Mouse (Mus musculus): ENCODE results near the gene Dock9. TPM values are rescaled to one million over a fixed set of nuclear protein-coding genes. Genes with fewer than 3 reads are reported as not detected.
"Not testable (repeated sequence)": the region's sequence is repeated elsewhere in the genome, so short reads cannot be mapped to it uniquely, and the experiment has no call there.

The Dock9 gene
- polyA plus RNA-seq, 1 experiment from 2014 or later = 6.6 TPM

DNA sequence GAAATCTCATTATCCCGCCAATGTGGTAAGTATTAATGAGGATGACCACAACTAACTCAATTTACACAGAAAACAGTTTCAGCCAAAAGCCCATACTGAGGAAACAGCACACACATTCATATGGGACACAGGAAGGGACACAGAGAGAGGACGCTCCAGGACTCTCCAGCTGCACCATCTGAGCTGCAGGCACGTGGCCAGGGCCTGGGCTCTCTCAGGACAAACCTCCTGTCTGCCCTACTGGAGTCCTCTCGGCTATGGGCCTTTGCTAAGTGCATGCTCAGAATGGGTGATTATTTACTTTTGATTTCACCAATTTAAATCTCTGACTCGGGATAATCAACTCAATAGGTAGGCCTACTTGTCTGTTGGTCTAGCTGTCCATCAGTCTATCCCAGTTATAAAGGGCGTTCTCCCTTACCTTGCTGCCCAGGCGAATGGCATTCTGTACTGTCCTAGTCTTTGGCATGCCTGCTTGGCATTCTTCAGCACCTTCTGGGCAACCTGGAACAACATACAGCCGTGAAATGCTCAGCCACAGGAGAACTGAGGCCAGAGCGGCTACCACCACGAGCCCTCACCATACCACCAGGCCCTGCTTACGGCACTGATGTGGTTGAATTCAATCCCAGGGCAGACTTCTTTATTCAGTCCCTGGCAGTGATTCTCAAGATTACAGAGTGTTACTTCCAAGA, 162.8 kb downstream of the Dock9 start:
- 85% methylated on average over 11 of the region's 11 CpGs for WGBS
- Histone ChIP-seq H3K4me3 (no peak overlapping the region), H3K4me1 (no peaks in the 10 kb centered on the region), H3K27ac (no peak overlapping the region), H3K27me3 (ENCODE audit: insufficient read depth, poor library complexity, severe bottlenecking) (no peaks in the 10 kb centered on the region), H3K36me3 (peaks cover 27% of the 10 kb centered on the region), H3K9me3 (no peaks in the 10 kb centered on the region)
- no peak for DNase-seq (ENCODE audit: low spot score)

DNA sequence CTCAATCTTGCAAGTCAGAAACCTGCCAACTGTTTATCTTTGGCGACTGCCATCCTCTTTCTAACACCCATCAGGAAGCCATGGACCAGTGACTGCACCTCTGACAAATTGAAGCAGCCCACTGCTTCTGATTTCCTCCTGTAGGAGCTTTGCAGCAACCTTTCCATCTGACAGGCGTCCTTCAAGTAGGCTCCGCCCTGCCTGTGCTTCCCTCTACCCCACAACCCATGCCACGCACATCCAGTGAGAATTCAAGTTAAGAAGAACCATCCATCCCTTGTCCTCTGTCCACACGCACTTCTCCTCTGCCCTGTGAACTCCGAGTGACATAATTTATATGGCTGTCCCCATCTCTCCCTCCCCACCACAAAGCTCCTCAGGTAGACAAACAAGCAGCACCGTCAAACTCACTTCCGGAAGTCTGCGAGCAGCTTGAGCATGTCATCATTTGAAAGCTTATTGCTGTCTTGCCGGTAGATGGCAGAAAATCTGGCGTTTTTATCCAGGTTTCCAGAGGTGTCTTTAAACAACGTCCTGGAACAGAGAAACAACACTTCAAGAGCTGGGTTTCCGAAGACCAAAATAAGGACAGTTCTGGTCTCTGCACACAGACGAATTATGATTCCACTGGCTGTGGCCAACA, 163.4 kb downstream of the Dock9 start:
- no peak for DNase-seq (ENCODE audit: low spot score)
- H3K4me1 ChIP-seq = no peaks in the 10 kb centered on the region
- no peaks in the 10 kb centered on the region for H3K9me3 ChIP-seq
- H3K4me3 ChIP-seq = no peak overlapping the region
- 77% methylated on average over 14 of the region's 14 CpGs for WGBS
- no peak overlapping the region for H3K27ac ChIP-seq
- no peaks in the 10 kb centered on the region for H3K27me3 ChIP-seq (ENCODE audit: insufficient read depth, poor library complexity, severe bottlenecking)
- H3K36me3 ChIP-seq = peaks cover 21% of the 10 kb centered on the region

DNA sequence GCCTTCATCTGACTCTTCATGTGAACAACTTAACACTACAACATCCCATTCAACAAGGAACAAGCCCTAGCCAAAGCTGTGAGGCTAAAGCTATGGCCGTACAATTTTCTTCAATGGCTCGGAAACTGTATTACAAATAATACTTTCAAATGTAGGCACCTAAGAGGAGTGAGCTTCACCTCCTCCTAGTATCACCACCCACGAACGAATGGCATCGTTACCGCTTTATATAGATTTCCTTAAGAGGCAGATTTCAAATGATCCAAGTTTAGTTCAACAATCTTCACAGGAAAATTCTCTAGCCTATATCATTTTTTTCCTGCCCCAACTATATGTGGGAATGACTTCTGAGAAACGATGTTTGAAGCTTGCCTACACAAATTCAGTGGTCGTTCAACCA, 165.7 kb downstream of the Dock9 start:
- Histone ChIP-seq H3K4me1 (no peaks in the 10 kb centered on the region), H3K9me3 (no peaks in the 10 kb centered on the region), H3K36me3 (0 out of 2 replicates have a peak, but pooled peaks cover 5% of the 10 kb centered on the region), H3K4me3 (no peak overlapping the region), H3K27ac (no peak overlapping the region), H3K27me3 (ENCODE audit: insufficient read depth, poor library complexity, severe bottlenecking) (no peaks in the 10 kb centered on the region)
- DNase-seq (ENCODE audit: low spot score) = no peak
- WGBS = 93% methylated on average over 8 of the region's 8 CpGs

DNA sequence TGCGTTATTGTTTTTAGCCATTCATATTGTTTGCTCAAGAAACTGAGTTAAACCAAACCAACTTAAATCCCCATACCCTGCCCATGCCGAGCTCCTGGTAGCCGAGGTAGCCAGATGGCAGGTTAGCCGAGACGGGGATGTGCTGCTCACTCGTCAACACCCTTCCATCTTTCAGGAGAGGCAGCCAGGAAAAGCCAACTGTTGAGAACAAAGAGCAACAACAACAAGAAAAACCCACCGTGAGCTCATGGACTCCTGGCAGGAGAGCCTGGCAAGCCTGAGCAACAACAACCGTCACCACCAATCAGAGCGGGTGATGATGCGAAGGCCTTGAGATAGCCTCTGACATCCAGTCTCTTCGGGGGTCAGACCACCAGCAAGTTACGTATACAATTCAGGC, 170.9 kb downstream of the Dock9 start:
- DNase-seq (ENCODE audit: low spot score) = no peak
- no peaks in the 10 kb centered on the region for H3K4me1 ChIP-seq
- H3K9me3 ChIP-seq = no peaks in the 10 kb centered on the region
- H3K4me3 ChIP-seq = no peak overlapping the region
- H3K27me3 ChIP-seq (ENCODE audit: insufficient read depth, poor library complexity, severe bottlenecking) = no peaks in the 10 kb centered on the region
- H3K27ac ChIP-seq = no peak overlapping the region
- peaks cover 12% of the 10 kb centered on the region; the same call in 1 of the 2 replicates for H3K36me3 ChIP-seq
- 63% methylated on average over 12 of the region's 12 CpGs for WGBS

DNA sequence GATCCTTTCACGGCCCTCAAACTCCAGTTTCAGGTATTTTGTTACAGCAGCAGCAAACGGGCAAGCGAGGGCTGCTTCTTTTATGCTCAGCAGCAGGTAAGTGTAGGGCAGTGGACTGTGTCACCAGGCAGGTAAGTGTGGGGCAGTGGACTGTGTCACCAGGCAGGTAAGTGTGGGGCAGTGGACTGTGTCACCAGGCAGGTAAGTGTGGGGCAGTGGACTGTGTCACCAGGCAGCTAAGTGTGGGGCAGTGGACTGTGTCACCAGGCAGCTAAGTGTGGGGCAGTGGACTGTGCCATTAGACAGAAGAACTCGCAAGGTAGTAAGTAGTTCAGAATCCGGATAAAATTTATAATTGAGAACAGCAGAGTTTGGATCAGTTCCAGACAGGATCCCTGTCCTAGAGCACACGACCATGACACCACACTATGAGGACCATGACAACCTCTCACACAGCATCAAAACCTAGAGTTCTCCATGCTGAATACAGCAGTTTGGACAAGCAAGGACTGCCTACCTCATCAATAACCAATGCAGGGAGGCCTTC, 173.6 kb downstream of the Dock9 start:
- H3K27me3 ChIP-seq (ENCODE audit: insufficient read depth, poor library complexity, severe bottlenecking); H3K27ac ChIP-seq; H3K9me3 ChIP-seq; H3K4me3 ChIP-seq; H3K4me1 ChIP-seq; DNase-seq (ENCODE audit: low spot score): not testable (repeated sequence)
- H3K36me3 ChIP-seq = peaks cover 27% of the 10 kb centered on the region
- 88% methylated on average over 6 of the region's 6 CpGs for WGBS

DNA sequence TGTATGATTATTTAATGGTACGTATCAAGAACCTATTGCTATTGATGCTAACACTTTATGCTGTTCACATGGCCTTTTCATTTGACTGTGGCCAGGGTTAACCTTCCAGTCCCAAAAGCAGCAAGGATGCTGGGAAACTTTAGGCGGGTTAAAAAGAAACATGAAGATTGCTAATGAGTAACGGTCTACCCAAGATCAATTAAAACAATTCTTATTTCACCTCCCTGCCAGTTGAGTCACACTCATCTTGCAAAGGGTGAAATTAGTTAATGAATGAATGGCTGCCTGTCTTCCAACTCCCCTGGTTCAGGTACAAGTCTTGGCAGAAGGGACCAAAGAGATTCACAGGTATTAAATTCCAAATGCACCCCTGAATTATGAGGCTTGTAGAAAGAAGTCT, 175.8 kb downstream of the Dock9 start:
- H3K27ac ChIP-seq = no peak overlapping the region
- no peaks in the 10 kb centered on the region for H3K27me3 ChIP-seq (ENCODE audit: insufficient read depth, poor library complexity, severe bottlenecking)
- no peak for DNase-seq (ENCODE audit: low spot score)
- H3K9me3 ChIP-seq = no peaks in the 10 kb centered on the region
- WGBS = 88% methylated on average over 3 of the region's 3 CpGs
- H3K4me1 ChIP-seq = no peaks in the 10 kb centered on the region
- peaks cover 30% of the 10 kb centered on the region for H3K36me3 ChIP-seq
- H3K4me3 ChIP-seq = no peak overlapping the region

DNA sequence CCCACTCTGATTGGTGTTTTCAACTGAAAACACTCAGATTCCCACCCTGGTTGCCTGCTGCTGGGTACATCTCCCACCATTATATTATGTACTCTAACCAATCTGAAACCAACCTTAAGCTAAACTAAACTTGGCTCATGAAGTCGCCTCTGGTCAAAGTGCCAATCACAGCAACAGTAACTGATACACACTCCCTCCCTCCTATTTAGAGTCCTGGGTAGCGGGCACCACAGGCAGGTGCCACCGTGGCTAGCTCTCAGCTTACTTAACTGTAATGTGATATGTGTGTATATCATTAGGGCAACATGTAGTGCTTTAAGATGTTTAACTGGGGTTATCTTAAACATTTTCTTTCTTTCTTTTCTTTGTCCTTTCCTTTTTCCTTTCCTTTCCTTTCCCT, 177.1 kb downstream of the Dock9 start:
- Histone ChIP-seq H3K4me3 (no peak overlapping the region), H3K36me3 (peaks cover 30% of the 10 kb centered on the region), H3K27ac (no peak overlapping the region), H3K9me3 (no peaks in the 10 kb centered on the region), H3K27me3 (ENCODE audit: insufficient read depth, poor library complexity, severe bottlenecking) (no peaks in the 10 kb centered on the region), H3K4me1 (no peaks in the 10 kb centered on the region)
- WGBS = 81% methylated on average over 3 of the region's 3 CpGs
- DNase-seq (ENCODE audit: low spot score) = no peak

DNA sequence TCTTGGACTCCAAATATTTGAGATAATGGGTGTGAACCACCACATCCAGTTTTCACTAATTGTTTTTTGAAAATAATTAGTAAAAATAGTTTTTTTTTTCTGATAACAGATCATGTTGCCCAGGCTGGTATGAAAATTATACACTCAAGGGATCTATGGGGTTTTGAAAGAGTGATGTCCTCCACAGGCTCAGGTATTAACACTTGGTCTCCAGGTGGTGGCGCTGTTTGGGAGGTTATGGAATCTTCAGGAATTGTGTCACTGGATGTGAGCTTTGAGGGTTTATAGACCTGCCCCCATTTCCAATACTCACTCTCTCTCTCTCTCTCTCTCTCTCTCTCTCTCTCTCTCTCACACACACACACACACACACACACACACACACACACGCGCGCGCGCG, 177.5 kb downstream of the Dock9 start:
- Histone ChIP-seq H3K36me3 (peaks cover 30% of the 10 kb centered on the region), H3K4me3 (no peak overlapping the region), H3K4me1 (no peaks in the 10 kb centered on the region), H3K27me3 (ENCODE audit: insufficient read depth, poor library complexity, severe bottlenecking) (no peaks in the 10 kb centered on the region), H3K9me3 (no peaks in the 10 kb centered on the region), H3K27ac (no peak overlapping the region)
- 97% methylated on average over 7 of the region's 7 CpGs for WGBS
- DNase-seq (ENCODE audit: low spot score) = no peak

DNA sequence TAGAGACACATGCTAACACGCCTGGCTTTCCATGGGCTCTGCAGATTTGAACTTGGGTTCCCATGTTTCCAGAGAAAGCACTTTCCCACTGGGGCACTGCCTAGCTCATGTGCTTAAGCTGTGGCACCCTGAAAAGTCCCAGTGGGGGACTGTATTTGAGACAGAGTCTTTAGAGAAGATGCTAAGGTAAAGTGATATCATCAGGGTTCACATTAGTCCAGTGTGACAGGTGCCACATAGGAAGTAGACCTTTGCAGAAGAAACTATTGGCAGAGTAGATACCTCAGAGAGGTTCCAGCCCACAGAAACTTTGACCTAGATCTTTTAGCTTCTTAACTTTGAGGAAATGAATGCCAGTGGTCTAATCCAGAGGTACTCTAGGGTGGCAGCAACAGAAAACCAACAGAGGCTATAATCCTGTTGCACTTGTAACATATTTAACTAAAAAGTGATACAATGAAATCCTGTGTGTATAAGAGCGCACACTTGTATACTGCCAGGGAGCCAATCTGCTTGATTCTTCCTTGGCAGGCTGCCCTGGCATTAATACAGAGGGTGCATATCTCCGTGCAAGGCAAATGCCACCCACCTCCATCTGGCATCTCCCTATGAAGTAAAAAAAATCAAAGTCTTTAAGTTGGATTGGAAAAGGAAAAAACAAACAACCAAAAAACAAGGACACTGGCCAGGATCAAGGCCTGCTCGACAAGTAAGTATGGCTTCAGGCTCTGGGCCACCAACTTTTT, 179.8 kb downstream of the Dock9 start:
- Histone ChIP-seq H3K36me3 (peaks cover 28% of the 10 kb centered on the region), H3K4me1 (no peaks in the 10 kb centered on the region; the same call in 1 of the 2 replicates), H3K27ac (no peak overlapping the region), H3K9me3 (no peaks in the 10 kb centered on the region), H3K4me3 (no peak overlapping the region), H3K27me3 (ENCODE audit: insufficient read depth, poor library complexity, severe bottlenecking) (no peaks in the 10 kb centered on the region)
- WGBS = 87% methylated on average over 4 of the region's 4 CpGs
- no peak for DNase-seq (ENCODE audit: low spot score)

DNA sequence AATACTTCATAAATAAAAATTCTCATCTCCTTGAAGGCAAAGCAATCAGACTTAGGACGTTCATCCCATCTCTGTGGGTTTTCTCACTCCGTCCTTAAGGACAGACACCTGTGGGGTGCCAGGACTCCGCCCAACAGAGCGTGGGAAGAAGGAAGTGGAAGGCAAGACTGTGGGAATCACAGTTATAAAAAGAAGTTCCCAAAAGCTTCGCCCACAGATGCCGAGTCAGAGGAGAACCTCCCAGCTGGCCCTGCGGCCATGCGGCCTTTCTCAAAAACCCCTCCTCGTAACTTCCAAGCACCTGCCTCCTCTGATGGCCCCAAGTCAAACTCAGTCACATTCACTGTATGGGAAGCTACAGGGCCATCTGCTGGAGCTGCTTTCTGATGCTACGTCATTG, 182.2 kb downstream of the Dock9 start:
- 82% methylated on average over 10 of the region's 10 CpGs for WGBS
- Histone ChIP-seq H3K27ac (no peak overlapping the region), H3K4me1 (peaks cover 12% of the 10 kb centered on the region), H3K4me3 (no peak overlapping the region), H3K9me3 (no peaks in the 10 kb centered on the region), H3K36me3 (peaks cover 6% of the 10 kb centered on the region), H3K27me3 (ENCODE audit: insufficient read depth, poor library complexity, severe bottlenecking) (no peaks in the 10 kb centered on the region)
- DNase-seq (ENCODE audit: low spot score) = no peak

DNA sequence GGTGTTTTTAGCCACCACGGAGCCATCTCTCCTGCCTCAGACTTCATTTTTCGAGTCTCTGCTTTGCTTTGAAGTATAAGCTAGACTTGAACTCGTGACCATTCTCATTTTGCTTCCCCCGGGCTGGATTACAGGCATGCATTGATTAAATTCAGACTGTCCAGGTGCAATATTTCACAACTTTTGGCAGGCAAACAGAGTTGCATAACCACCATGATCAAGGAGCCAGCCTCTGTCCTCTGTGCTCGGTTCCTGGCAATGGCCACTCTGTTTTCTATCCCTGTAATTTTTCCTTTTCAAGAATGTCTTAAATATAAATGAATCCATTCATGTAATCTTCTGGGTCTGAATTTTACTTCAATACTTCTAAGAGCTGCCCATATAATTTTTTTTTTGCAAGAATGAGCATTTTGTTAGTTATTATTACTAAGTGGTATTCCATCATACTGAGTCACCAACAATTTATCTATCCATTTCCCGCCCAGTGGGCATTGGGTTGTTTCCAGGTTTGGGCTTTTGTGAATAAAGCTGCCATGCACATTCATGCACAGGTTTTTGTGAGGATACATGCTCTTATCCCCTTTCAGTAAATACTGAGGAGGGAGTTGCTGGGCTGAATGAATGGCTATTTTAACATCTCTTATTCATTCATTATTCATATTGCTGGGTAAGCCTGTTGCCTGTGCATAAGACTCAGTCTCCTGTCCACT, 183.0 kb downstream of the Dock9 start:
- Histone ChIP-seq H3K36me3 (peaks cover 3% of the 10 kb centered on the region; the same call in 1 of the 2 replicates), H3K4me1 (peaks cover 12% of the 10 kb centered on the region), H3K27me3 (ENCODE audit: insufficient read depth, poor library complexity, severe bottlenecking) (no peaks in the 10 kb centered on the region), H3K27ac (no peak overlapping the region), H3K4me3 (no peak overlapping the region), H3K9me3 (no peaks in the 10 kb centered on the region)
- WGBS = 86% methylated on average over 6 of the region's 6 CpGs
- DNase-seq (ENCODE audit: low spot score) = no peak

DNA sequence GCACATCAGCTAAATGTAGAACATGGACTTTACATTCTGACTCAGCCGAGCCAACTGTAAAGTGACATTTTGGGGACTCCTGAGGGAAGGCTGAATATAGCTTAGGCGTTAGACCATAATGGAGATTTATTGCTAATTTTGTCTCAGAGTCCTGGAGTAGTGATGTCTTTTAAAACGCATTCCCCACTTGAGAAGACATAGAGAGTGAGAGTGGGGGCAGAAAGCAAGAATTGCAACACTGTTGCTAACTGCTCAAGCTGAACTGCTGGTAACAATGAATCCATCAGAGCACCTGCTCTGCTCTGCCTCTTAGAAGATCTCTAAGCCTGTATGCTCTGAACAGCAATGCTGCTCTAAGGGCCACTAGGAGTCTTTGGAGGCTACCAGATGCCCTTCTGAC, 184.1 kb downstream of the Dock9 start:
- no peaks in the 10 kb centered on the region for H3K9me3 ChIP-seq
- H3K27me3 ChIP-seq (ENCODE audit: insufficient read depth, poor library complexity, severe bottlenecking) = no peaks in the 10 kb centered on the region
- 76% methylated on average over 3 of the region's 3 CpGs for WGBS
- H3K36me3 ChIP-seq = 0 out of 2 replicates have a peak, but pooled peaks cover 3% of the 10 kb centered on the region
- peaks cover 13% of the 10 kb centered on the region for H3K4me1 ChIP-seq
- no peak overlapping the region for H3K27ac ChIP-seq
- no peak for DNase-seq (ENCODE audit: low spot score)
- H3K4me3 ChIP-seq = no peak overlapping the region

Measured in heart, embryonic 10.5 days (tissue).